Mouse (Mus musculus) adrenal gland, adult 18-20 months (tissue): ENCODE data around the gene Rangrf. TPM values are rescaled to one million over a fixed set of nuclear protein-coding genes. Genes with fewer than 3 reads are reported as not detected.
"Not testable (repeated sequence)": the region's sequence is repeated elsewhere in the genome, so short reads cannot be mapped to it uniquely, and the experiment has no call there.

Source experiments
- DNase-seq, 2 experiments: peaks; one replicate each; pipeline ENCODE4 v3.0.0; 2021 to 2022; ENCODE audit warnings: low spot score in 2 of 2
- total RNA-seq, 2 experiments: library from RNA; stranded (reverse); gene quantifications; 1 replicate in 1 of 2; 2 replicates in 1 of 2; pipeline ENCODE4 v1.2.3; 2021

Rangrf gene
- total RNA-seq, 2 experiments from 2014 or later = 13.5 to 16.7 TPM

- DNase-seq = no peak
These were observed 5.9 kb upstream of the Rangrf start for GRCm38 (mm10) chr11:68980919-68981318.

- no peak for DNase-seq
These were observed 4.3 kb upstream of the Rangrf start for GRCm38 (mm10) chr11:68979320-68979733.

GRCm38 (mm10) chr11:68975601-68976000 is 616 bp upstream of the Rangrf start:
- no peak for DNase-seq

- no peak for DNase-seq
These were observed 930 bp downstream of the Rangrf start for GRCm38 (mm10) chr11:68974059-68974450.

GRCm38 (mm10) chr11:68973250-68974058 is 1.5 kb downstream of the Rangrf start:
- peak; percentile 84 to 86 for DNase-seq

GRCm38 (mm10) chr11:68970232-68970631 is 4.8 kb downstream of the Rangrf start:
- no peak for DNase-seq

- no peak for DNase-seq
These were observed 6.2 kb downstream of the Rangrf start for GRCm38 (mm10) chr11:68968752-68969151.

GRCm38 (mm10) chr11:68967337-68968282 is 7.4 kb downstream of the Rangrf start, which contains the start of gene Slc25a35:
TSS of gene Slc25a35 (plus strand) at chr11:68968131.
- DNase-seq = peak; percentile 85 to 87

GRCm38 (mm10) chr11:68966554-68966953 is 8.4 kb downstream of the Rangrf start:
- no peak for DNase-seq

GRCm38 (mm10) chr11:68965845-68966244 is 9.1 kb downstream of the Rangrf start:
- peak in 1 of 2 experiments; percentile 59 for DNase-seq

GRCm38 (mm10) chr11:68965050-68965449 is 9.9 kb downstream of the Rangrf start:
- no peak for DNase-seq

- DNase-seq = no peak
These were observed 11.6 kb downstream of the Rangrf start for GRCm38 (mm10) chr11:68963405-68963804.

- DNase-seq = not testable (repeated sequence)
These were observed 12.8 kb downstream of the Rangrf start for GRCm38 (mm10) chr11:68962159-68962558.

GRCm38 (mm10) chr11:68961596-68961995 is 13.4 kb downstream of the Rangrf start:
- DNase-seq = no peak

GRCm38 (mm10) chr11:68957971-68958370 is 17.0 kb downstream of the Rangrf start:
- no peak for DNase-seq

GRCm38 (mm10) chr11:68957308-68957707 is 17.7 kb downstream of the Rangrf start, which contains the start of gene Arhgef15:
TSS of gene Arhgef15 (minus strand) at chr11:68957480.
- DNase-seq = no peak

GRCm38 (mm10) chr11:68956697-68957096 is 18.3 kb downstream of the Rangrf start:
- no peak for DNase-seq

GRCm38 (mm10) chr11:68956107-68956506 is 18.9 kb downstream of the Rangrf start:
- DNase-seq = no peak

GRCm38 (mm10) chr11:68955473-68955872 is 19.5 kb downstream of the Rangrf start:
- DNase-seq = no peak

GRCm38 (mm10) chr11:68954408-68954807 is 20.6 kb downstream of the Rangrf start:
- no peak for DNase-seq

GRCm38 (mm10) chr11:68953903-68954302 is 21.1 kb downstream of the Rangrf start:
- DNase-seq = no peak
